Mouse (Mus musculus): ENCODE measurements around the gene Zfp108.

- TF ChIP-seq TAL1 (IDR thresholded peaks at IDR 0.05; ENCODE audit: low read length), result no peak
- TF ChIP-seq GATA1 (IDR thresholded peaks at IDR 0.05; ENCODE audit: low read length), result no peak
Observed at GRCm38 (mm10) chr7:24259306-24259999, 4.9 kb downstream of the Zfp108 start.

Measured in erythroblast, embryonic 14.5 days (primary cell).